In genomic region chr14:51087762-51088161, GRCm38 (mm10) we compare ENCODE assay signal across 8 mouse cellular contexts. TPM values are rescaled to one million over a fixed set of nuclear protein-coding genes. Genes with fewer than 3 reads are reported as not detected.
DNase-seq lines count a peak whose midpoint lies in the region; ATAC-seq lines count a peak whose summit lies in the region.

No protein-coding gene starts in this region.

- peaks cover 80% of the 10 kb centered on the region for H3K4me1 ChIP-seq in erythroblast, embryonic 14.5 days (ENCODE audit: control insufficient read depth)
- H3K4me1 ChIP-seq in forebrain, embryonic 10.5 days = peaks cover 18% of the 10 kb centered on the region
- peaks cover 76% of the 10 kb centered on the region for H3K4me1 ChIP-seq in liver, embryonic 12.5 days

- H3K27me3 ChIP-seq in erythroblast, embryonic 14.5 days (ENCODE audit: control insufficient read depth) = peaks cover 27% of the 10 kb centered on the region
- H3K27me3 ChIP-seq in forebrain, embryonic 10.5 days (ENCODE audit: poor library complexity, severe bottlenecking) = peaks cover 29% of the 10 kb centered on the region
- H3K27me3 ChIP-seq in liver, embryonic 12.5 days (replicated peaks) = peaks cover 23% of the 10 kb centered on the region

- DNase-seq in 3T3-L1 (ENCODE audit: low read depth, low spot score) = peak; percentile 52
- DNase-seq in forebrain, embryonic 10.5 days (ENCODE audit: extremely low spot score, low spot score) = no peak
- no peak for DNase-seq in frontal cortex, postnatal 14 days (ENCODE audit: low spot score in 2 of 2)
- no peak for DNase-seq in thymus, adult 18-20 months
- no peak for DNase-seq in adrenal gland, postnatal 36 days

- no peaks in the 10 kb centered on the region for H3K36me3 ChIP-seq in erythroblast, embryonic 14.5 days (ENCODE audit: control insufficient read depth)
- H3K36me3 ChIP-seq in forebrain, embryonic 10.5 days (replicated peaks) = no peaks in the 10 kb centered on the region
- no peaks in the 10 kb centered on the region for H3K36me3 ChIP-seq in liver, embryonic 12.5 days

- no peak for ATAC-seq in erythroblast, adult 5-6 weeks (replicated peaks; ENCODE audit: low FRiP score, poor library complexity, severe bottlenecking)
- no peak for ATAC-seq in liver, embryonic 12.5 days

- H3K27ac ChIP-seq in forebrain, embryonic 10.5 days = peak overlapping the region; percentile 53; the same call in 1 of the 2 replicates
- no peak overlapping the region for H3K27ac ChIP-seq in liver, embryonic 12.5 days

- WGBS in forebrain, embryonic 10.5 days = 11% methylated on average over 9 of the region's 9 CpGs
- 11% methylated on average over 9 of the region's 9 CpGs for WGBS in liver, embryonic 12.5 days (ENCODE audit: insufficient replicate concordance)

- peak overlapping the region; percentile 80 for H3K4me3 ChIP-seq in erythroblast, embryonic 14.5 days (replicated peaks)
- H3K4me3 ChIP-seq in forebrain, embryonic 10.5 days = peak overlapping the region; percentile 71
- peak overlapping the region; percentile 79 for H3K4me3 ChIP-seq in liver, embryonic 12.5 days

- peak overlapping the region; percentile 95 for H3K4me2 ChIP-seq in liver, embryonic 12.5 days

- peak overlapping the region; percentile 75 for H3K9ac ChIP-seq in liver, embryonic 12.5 days

- H3K9me3 ChIP-seq in erythroblast, embryonic 14.5 days (ENCODE audit: control insufficient read depth, low read length) = no peaks in the 10 kb centered on the region
- no peaks in the 10 kb centered on the region for H3K9me3 ChIP-seq in forebrain, embryonic 10.5 days
- no peaks in the 10 kb centered on the region for H3K9me3 ChIP-seq in liver, embryonic 12.5 days (replicated peaks)

RNA-seq across cellular contexts. Expression of gene Rnase4, which starts 3.1 kb away (rescaled TPM):
- 0.03 TPM in 1 of 2 replicates, not detected in the other for polyA plus RNA-seq in erythroblast, embryonic 14.5 days (2012)
- total RNA-seq in erythroblast, adult 5-6 weeks (2015; ENCODE audit: low replicate concordance) = 7.5 and 20.6 TPM in 2 replicates
- 5.6 and 7.5 TPM in 2 replicates for total RNA-seq in erythroblast, adult 5-6 weeks (2017; ENCODE audit: low replicate concordance)
- 6.6 and 6.8 TPM in 2 replicates for polyA plus RNA-seq in forebrain, embryonic 10.5 days (2016; fragmentation: Nextera tagmentation; extraction: Ambion mirVana)
- polyA plus RNA-seq in liver, embryonic 12.5 days (2016; fragmentation: Nextera tagmentation; extraction: Ambion mirVana) = 10.0 and 10.4 TPM in 2 replicates
- total RNA-seq in adrenal gland, postnatal 36 days (2021) = 10 to 100 TPM; 40.6 to 52.3 TPM

RNA-seq across cellular contexts. Expression of gene Ang, which starts 3.2 kb away (rescaled TPM):
- polyA plus RNA-seq in erythroblast, embryonic 14.5 days (2012) = not detected in 2 replicates
- total RNA-seq in erythroblast, adult 5-6 weeks (2015; ENCODE audit: low replicate concordance) = 1.9 TPM in 1 of 2 replicates, not detected in the other
- 1.3 TPM in 1 of 2 replicates, not detected in the other for total RNA-seq in erythroblast, adult 5-6 weeks (2017; ENCODE audit: low replicate concordance)
- polyA plus RNA-seq in forebrain, embryonic 10.5 days (2016; fragmentation: Nextera tagmentation; extraction: Ambion mirVana) = 1.7 and 1.9 TPM in 2 replicates
- 2.6 and 3.5 TPM in 2 replicates for polyA plus RNA-seq in liver, embryonic 12.5 days (2016; fragmentation: Nextera tagmentation; extraction: Ambion mirVana)
- 1 to 10 TPM; 5.5 to 5.8 TPM for total RNA-seq in adrenal gland, postnatal 36 days (2021)

RNA-seq across cellular contexts. Expression of gene Olfr750, which starts 13.5 kb away (rescaled TPM):
- polyA plus RNA-seq in erythroblast, embryonic 14.5 days (2012) = not detected in 2 replicates
- total RNA-seq in erythroblast, adult 5-6 weeks (2015; ENCODE audit: low replicate concordance) = not detected in 2 replicates
- total RNA-seq in erythroblast, adult 5-6 weeks (2017; ENCODE audit: low replicate concordance) = not detected in 2 replicates
- polyA plus RNA-seq in forebrain, embryonic 10.5 days (2016; fragmentation: Nextera tagmentation; extraction: Ambion mirVana) = not detected in 2 replicates
- not detected in 2 replicates for polyA plus RNA-seq in liver, embryonic 12.5 days (2016; fragmentation: Nextera tagmentation; extraction: Ambion mirVana)
- total RNA-seq in adrenal gland, postnatal 36 days (2021) = not detected

RNA-seq across cellular contexts. Expression of gene Eddm3b, which starts 26.5 kb away (rescaled TPM):
- not detected in 2 replicates for polyA plus RNA-seq in erythroblast, embryonic 14.5 days (2012)
- not detected in 2 replicates for total RNA-seq in erythroblast, adult 5-6 weeks (2015; ENCODE audit: low replicate concordance)
- not detected in 2 replicates for total RNA-seq in erythroblast, adult 5-6 weeks (2017; ENCODE audit: low replicate concordance)
- polyA plus RNA-seq in forebrain, embryonic 10.5 days (2016; fragmentation: Nextera tagmentation; extraction: Ambion mirVana) = 0.28 TPM in 1 of 2 replicates, not detected in the other
- polyA plus RNA-seq in liver, embryonic 12.5 days (2016; fragmentation: Nextera tagmentation; extraction: Ambion mirVana) = not detected in 2 replicates
- not detected for total RNA-seq in adrenal gland, postnatal 36 days (2021)

RNA-seq across cellular contexts. Expression of gene Rnase12, which starts 30.3 kb away (rescaled TPM):
- polyA plus RNA-seq in erythroblast, embryonic 14.5 days (2012) = not detected in 2 replicates
- 5.4 TPM in 1 of 2 replicates, not detected in the other for total RNA-seq in erythroblast, adult 5-6 weeks (2015; ENCODE audit: low replicate concordance)
- total RNA-seq in erythroblast, adult 5-6 weeks (2017; ENCODE audit: low replicate concordance) = 3.1 TPM in 1 of 2 replicates, not detected in the other
- polyA plus RNA-seq in forebrain, embryonic 10.5 days (2016; fragmentation: Nextera tagmentation; extraction: Ambion mirVana) = not detected in 2 replicates
- polyA plus RNA-seq in liver, embryonic 12.5 days (2016; fragmentation: Nextera tagmentation; extraction: Ambion mirVana) = 0.44 and 1.4 TPM in 2 replicates
- total RNA-seq in adrenal gland, postnatal 36 days (2021) = not detected
